Mouse (Mus musculus): ENCODE data around the gene Dnaic1. TPM values are rescaled to one million over a fixed set of nuclear protein-coding genes. Genes with fewer than 3 reads are reported as not detected.
A peak's percentile ranks its signal among the peaks of the same experiment; 100 is the strongest.
"Not testable (repeated sequence)": the region's sequence is repeated elsewhere in the genome, so short reads cannot be mapped to it uniquely, and the experiment has no call there.

Dnaic1 gene
- polyA plus RNA-seq, 1 experiment from 2014 or later = 2.4 TPM

- Histone ChIP-seq H3K4me2 (replicated peaks) (peak overlapping the region; percentile 26), H3K9ac (replicated peaks) (peak overlapping the region; percentile 53), H3K36me3 (peaks cover 17% of the 10 kb centered on the region), H3K9me3 (no peaks in the 10 kb centered on the region), H3K27me3 (no peaks in the 10 kb centered on the region), H3K27ac (peak overlapping the region; percentile 86), H3K4me3 (replicated peaks) (no peak overlapping the region), H3K4me1 (replicated peaks) (peaks cover 69% of the 10 kb centered on the region)
- peak; percentile 74 for ATAC-seq
- 10% methylated on average over 8 of the region's 8 CpGs for WGBS
These were observed 102.4 kb downstream of the Dnaic1 start for GRCm38 (mm10) chr4:41671963-41672480.

GRCm38 (mm10) chr4:41672522-41672963, 103.0 kb downstream of the Dnaic1 start:
- H3K9me3 ChIP-seq = no peaks in the 10 kb centered on the region
- peak overlapping the region; percentile 86 for H3K27ac ChIP-seq
- no peaks in the 10 kb centered on the region for H3K27me3 ChIP-seq
- peak overlapping the region; percentile 53 for H3K9ac ChIP-seq (replicated peaks)
- ATAC-seq = no peak
- WGBS = 24% methylated on average over 8 of the region's 8 CpGs
- H3K4me3 ChIP-seq (replicated peaks) = no peak overlapping the region
- peaks cover 75% of the 10 kb centered on the region for H3K4me1 ChIP-seq (replicated peaks)
- H3K4me2 ChIP-seq (replicated peaks) = peak overlapping the region; percentile 26
- peaks cover 17% of the 10 kb centered on the region for H3K36me3 ChIP-seq

DNA sequence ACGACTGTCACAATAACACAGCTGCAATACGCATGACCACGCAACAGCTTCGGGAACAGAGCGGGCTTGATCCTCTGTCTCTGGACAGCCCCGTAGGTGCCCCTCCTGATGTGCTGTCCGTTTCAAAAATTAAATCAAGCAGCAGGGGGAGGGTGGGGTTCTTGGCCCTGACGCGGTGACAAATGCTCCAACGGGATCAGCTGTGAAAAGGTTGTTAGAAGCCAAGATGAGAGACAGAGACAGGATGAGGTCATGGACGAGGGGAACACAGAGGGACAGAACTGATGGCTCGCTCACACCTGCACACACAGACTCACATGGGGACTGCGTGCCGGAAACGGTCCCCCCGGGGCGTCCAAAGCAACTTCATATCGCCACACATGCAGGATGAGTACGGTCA, 103.6 kb downstream of the Dnaic1 start:
- ATAC-seq = no peak
- H3K4me3 ChIP-seq (replicated peaks) = no peak overlapping the region
- peak overlapping the region; percentile 86 for H3K27ac ChIP-seq
- H3K9ac ChIP-seq (replicated peaks) = peak overlapping the region; percentile 37; the same call in 1 of the 2 replicates
- no peak overlapping the region for H3K4me2 ChIP-seq (replicated peaks)
- WGBS = 43% methylated on average over 19 of the region's 19 CpGs
- H3K27me3 ChIP-seq = no peaks in the 10 kb centered on the region
- H3K9me3 ChIP-seq = no peaks in the 10 kb centered on the region
- H3K36me3 ChIP-seq = peaks cover 17% of the 10 kb centered on the region
- peaks cover 81% of the 10 kb centered on the region for H3K4me1 ChIP-seq (replicated peaks)

DNA sequence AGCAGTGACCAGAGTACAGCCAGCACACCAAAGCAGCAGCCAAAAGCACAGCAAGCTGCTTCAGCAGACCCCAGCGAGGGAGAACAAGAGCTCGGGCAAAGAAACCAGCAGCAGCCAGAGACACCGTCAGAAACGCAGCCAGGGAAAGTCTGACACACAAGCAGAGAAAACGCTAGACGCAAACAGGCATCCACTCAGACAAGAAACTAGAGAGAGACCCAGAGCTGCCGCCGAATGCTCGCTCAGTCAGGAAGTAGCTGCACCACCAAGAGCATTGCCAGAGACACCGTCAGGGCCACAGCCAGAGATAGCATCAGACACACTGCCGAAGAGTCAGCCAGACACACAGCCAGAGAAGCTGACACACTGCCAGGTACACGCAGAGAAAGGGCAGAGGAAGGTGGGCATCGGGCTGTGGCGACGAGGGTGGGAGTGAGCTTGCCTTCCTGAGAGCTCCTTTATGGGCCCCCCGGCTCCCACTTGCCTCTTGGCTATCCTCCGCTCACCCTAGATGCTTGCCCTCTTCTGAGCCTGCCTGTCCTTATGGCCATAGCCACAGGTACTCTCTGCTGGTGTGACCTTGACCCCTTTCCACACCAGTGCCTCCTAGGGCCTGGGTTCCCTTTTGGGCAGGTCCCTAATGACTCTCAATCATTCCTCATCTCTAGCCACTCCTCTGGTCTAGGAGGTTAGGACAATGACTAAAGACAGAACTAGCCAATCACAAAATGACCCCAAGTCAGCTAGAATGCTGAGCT, 106.9 kb downstream of the Dnaic1 start:
- Histone ChIP-seq H3K9ac (replicated peaks) (peak overlapping the region; percentile 41), H3K4me2 (replicated peaks) (no peak overlapping the region), H3K27ac (peak overlapping the region; percentile 73), H3K9me3 (no peaks in the 10 kb centered on the region), H3K4me3 (replicated peaks) (no peak overlapping the region), H3K27me3 (no peaks in the 10 kb centered on the region), H3K36me3 (no peaks in the 10 kb centered on the region; the same call in 1 of the 2 replicates), H3K4me1 (replicated peaks) (peaks cover 97% of the 10 kb centered on the region)
- 73% methylated on average over 17 of the region's 17 CpGs for WGBS
- no peak for ATAC-seq

- Histone ChIP-seq H3K4me1 (replicated peaks) (peaks cover 95% of the 10 kb centered on the region), H3K36me3 (no peaks in the 10 kb centered on the region; the same call in 1 of the 2 replicates), H3K9me3 (no peaks in the 10 kb centered on the region), H3K4me3 (replicated peaks) (no peak overlapping the region), H3K9ac (replicated peaks) (peak overlapping the region; percentile 41), H3K27ac (peak overlapping the region; percentile 73), H3K27me3 (no peaks in the 10 kb centered on the region), H3K4me2 (replicated peaks) (0 out of 2 replicates have a peak overlapping the region, but pooled peaks have one; percentile 9)
- ATAC-seq = peak; percentile 61
- 47% methylated on average over 12 of the region's 13 CpGs for WGBS
These were observed 107.5 kb downstream of the Dnaic1 start for GRCm38 (mm10) chr4:41677006-41677629.

- Histone ChIP-seq H3K4me3 (replicated peaks) (no peak overlapping the region), H3K9me3 (no peaks in the 10 kb centered on the region), H3K4me2 (replicated peaks) (no peak overlapping the region), H3K4me1 (replicated peaks) (peaks cover 87% of the 10 kb centered on the region), H3K27ac (peak overlapping the region; percentile 51; the same call in 1 of the 2 replicates), H3K27me3 (no peaks in the 10 kb centered on the region), H3K9ac (replicated peaks) (peak overlapping the region; percentile 44; the same call in 1 of the 2 replicates), H3K36me3 (no peaks in the 10 kb centered on the region; the same call in 1 of the 2 replicates)
- ATAC-seq = no peak
- whole genome bisulfite sequencing = 70% methylated on average over 6 of the region's 6 CpGs
These were observed 109.3 kb downstream of the Dnaic1 start for GRCm38 (mm10) chr4:41678863-41679262.

GRCm38 (mm10) chr4:41679291-41679690, 109.7 kb downstream of the Dnaic1 start:
- no peaks in the 10 kb centered on the region for H3K27me3 ChIP-seq
- no peak overlapping the region for H3K4me3 ChIP-seq (replicated peaks)
- no peaks in the 10 kb centered on the region; the same call in 1 of the 2 replicates for H3K36me3 ChIP-seq
- H3K4me2 ChIP-seq (replicated peaks) = no peak overlapping the region
- ATAC-seq = 0 out of 2 replicates have a peak, but pooled peaks have one; percentile 17
- peaks cover 87% of the 10 kb centered on the region for H3K4me1 ChIP-seq (replicated peaks)
- 18% methylated on average over 1 of the region's 2 CpGs for WGBS
- peak overlapping the region; percentile 44 for H3K9ac ChIP-seq (replicated peaks)
- H3K27ac ChIP-seq = peak overlapping the region; percentile 51; the same call in 1 of the 2 replicates
- no peaks in the 10 kb centered on the region for H3K9me3 ChIP-seq

DNA sequence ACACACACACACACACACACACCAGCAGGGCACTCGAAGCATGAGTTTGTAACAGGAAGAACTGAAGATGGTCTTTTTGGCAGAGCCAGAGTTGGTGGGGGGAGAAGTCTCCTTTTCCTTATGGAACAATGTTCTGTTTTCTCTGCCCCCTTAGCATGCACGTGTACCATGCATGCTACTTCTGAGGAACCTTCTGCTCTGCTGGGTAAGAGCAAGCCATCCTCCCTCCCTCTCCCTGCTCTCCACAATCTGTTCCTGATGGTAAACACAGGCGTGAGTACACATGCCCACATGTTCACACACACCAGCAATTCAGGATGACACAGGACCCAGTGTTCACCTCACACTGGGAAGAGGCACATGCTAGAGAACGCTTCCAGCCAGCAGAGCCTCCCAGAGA, 111.6 kb downstream of the Dnaic1 start:
- H3K9me3 ChIP-seq = no peaks in the 10 kb centered on the region
- no peaks in the 10 kb centered on the region; the same call in 1 of the 2 replicates for H3K36me3 ChIP-seq
- no peak overlapping the region for H3K4me3 ChIP-seq (replicated peaks)
- no peak for ATAC-seq
- H3K9ac ChIP-seq (replicated peaks) = no peak overlapping the region
- no peaks in the 10 kb centered on the region for H3K27me3 ChIP-seq
- WGBS = 64% methylated on average over 4 of the region's 4 CpGs
- no peak overlapping the region for H3K27ac ChIP-seq
- H3K4me2 ChIP-seq (replicated peaks) = no peak overlapping the region
- H3K4me1 ChIP-seq (replicated peaks) = peaks cover 77% of the 10 kb centered on the region

DNA sequence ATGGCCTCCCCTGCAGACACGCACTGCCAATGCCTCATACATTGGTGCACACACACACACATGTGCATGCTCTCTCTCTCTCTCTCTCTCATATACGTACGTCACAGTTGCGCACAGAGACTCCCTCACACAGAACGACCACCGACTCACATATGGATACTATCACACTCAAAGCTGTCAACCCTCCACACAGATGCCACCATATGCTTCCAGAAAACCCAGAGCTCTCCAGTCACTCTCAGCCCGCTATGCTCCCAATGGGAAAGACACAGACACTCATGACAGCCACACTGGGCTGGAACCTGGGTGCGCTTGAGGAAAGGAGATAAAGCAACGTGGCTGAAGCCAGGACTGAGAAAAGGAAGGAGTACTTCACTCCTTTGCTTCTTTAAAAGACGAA, 112.4 kb downstream of the Dnaic1 start:
- Histone ChIP-seq H3K9ac (replicated peaks) (no peak overlapping the region; the same call in 1 of the 2 replicates), H3K27ac (peak overlapping the region; percentile 67; the same call in 1 of the 2 replicates), H3K4me3 (replicated peaks) (no peak overlapping the region), H3K4me1 (replicated peaks) (peaks cover 73% of the 10 kb centered on the region), H3K36me3 (no peaks in the 10 kb centered on the region; the same call in 1 of the 2 replicates), H3K9me3 (no peaks in the 10 kb centered on the region), H3K27me3 (no peaks in the 10 kb centered on the region), H3K4me2 (replicated peaks) (peak overlapping the region; percentile 47; the same call in 1 of the 2 replicates)
- no peak for ATAC-seq
- 69% methylated on average over 10 of the region's 10 CpGs for WGBS

- 17% methylated on average over 6 of the region's 6 CpGs for WGBS
These were observed 113.2 kb downstream of the Dnaic1 start for GRCm38 (mm10) chr4:41682789-41683188.

GRCm38 (mm10) chr4:41683303-41683702, 113.7 kb downstream of the Dnaic1 start:
- not testable (repeated sequence) for H3K27me3 ChIP-seq; H3K36me3 ChIP-seq; H3K9me3 ChIP-seq; H3K9ac ChIP-seq (replicated peaks)
- peak; percentile 28; the same call in 1 of the 2 replicates for ATAC-seq
- peak overlapping the region; percentile 74 for H3K27ac ChIP-seq
- H3K4me2 ChIP-seq (replicated peaks) = peak overlapping the region; percentile 47
- peaks cover 59% of the 10 kb centered on the region for H3K4me1 ChIP-seq (replicated peaks)
- peak overlapping the region; percentile 24 for H3K4me3 ChIP-seq (replicated peaks)
- WGBS = no CpG with 5 or more reads among the region's 27 CpGs

More at GRCm38 (mm10) chr4:41682789-41683188, 113.2 kb downstream of the Dnaic1 start:
- Histone ChIP-seq H3K27me3 (no peaks in the 10 kb centered on the region), H3K9ac (replicated peaks) (peak overlapping the region; percentile 52), H3K4me2 (replicated peaks) (peak overlapping the region; percentile 47), H3K4me1 (replicated peaks) (peaks cover 64% of the 10 kb centered on the region), H3K36me3 (no peaks in the 10 kb centered on the region; the same call in 1 of the 2 replicates), H3K4me3 (replicated peaks) (peak overlapping the region; percentile 24), H3K9me3 (no peaks in the 10 kb centered on the region), H3K27ac (peak overlapping the region; percentile 76)
- ATAC-seq = no peak

All from midbrain, embryonic 13.5 days (tissue).